Mouse (Mus musculus) urinary bladder, postnatal 10 days (tissue): Measurements from ENCODE around the gene Irgq.
"Not testable (repeated sequence)": the region's sequence is repeated elsewhere in the genome, so short reads cannot be mapped to it uniquely, and the experiment has no call there.

Source experiments
- DNase-seq: peaks from one replicate; pipeline ENCODE4 v3.0.0; 2022; ENCODE audit warnings: low spot score

Gene Irgq

GRCm38 (mm10) chr7:24516319-24516718 is 14.2 kb upstream of the Irgq start:
- DNase-seq, result not testable (repeated sequence)

DNA sequence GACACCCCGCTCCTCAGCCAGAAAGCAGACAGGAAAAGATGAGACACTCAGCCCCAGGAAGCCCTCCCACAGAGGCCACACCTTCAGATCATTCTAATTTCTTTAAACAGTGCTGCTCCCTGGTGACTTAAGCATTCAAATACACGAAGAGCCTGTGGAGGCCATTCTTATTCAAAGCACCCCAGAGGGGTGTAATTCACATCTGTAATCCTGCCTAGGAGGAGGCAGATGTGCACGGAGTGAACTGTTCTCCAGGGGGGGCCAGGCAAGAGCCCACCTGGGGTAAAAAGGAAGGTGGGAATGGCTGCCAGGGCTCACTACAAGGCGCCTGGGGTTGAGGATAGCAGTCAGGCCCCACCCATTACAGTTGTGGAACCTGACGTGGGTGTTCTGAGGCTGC is 13.4 kb upstream of the Irgq start:
- no peak for DNase-seq

- no peak for DNase-seq
Measured at GRCm38 (mm10) chr7:24517654-24518053, 12.8 kb upstream of the Irgq start.

GRCm38 (mm10) chr7:24519130-24519529 is 11.4 kb upstream of the Irgq start:
- DNase-seq, result no peak

GRCm38 (mm10) chr7:24520054-24520453 is 10.4 kb upstream of the Irgq start:
- not testable (repeated sequence) for DNase-seq

- no peak for DNase-seq
Measured at GRCm38 (mm10) chr7:24522805-24523204, 7.7 kb upstream of the Irgq start.

DNA sequence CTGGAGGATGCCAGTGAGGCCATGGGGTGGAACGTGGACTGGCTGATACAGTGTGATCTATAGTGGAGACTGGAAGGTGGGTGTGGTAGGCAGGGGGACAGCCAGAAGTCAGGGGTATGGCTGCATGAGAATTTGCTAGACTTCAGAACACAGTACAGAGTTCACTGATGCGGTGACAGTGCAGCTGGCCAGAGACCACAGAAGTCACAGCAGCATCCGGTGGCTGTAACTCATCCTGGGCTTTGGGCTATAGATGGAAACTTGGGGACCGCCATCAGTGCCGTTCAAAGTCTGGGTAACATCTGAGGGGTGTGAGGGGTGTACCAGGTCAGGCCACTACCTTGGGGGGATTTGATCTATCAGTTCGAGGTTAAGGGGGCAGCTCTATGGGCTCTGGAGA is 6.8 kb upstream of the Irgq start:
- DNase-seq, result no peak

GRCm38 (mm10) chr7:24524978-24525377 is 5.5 kb upstream of the Irgq start:
- DNase-seq, result no peak

DNA sequence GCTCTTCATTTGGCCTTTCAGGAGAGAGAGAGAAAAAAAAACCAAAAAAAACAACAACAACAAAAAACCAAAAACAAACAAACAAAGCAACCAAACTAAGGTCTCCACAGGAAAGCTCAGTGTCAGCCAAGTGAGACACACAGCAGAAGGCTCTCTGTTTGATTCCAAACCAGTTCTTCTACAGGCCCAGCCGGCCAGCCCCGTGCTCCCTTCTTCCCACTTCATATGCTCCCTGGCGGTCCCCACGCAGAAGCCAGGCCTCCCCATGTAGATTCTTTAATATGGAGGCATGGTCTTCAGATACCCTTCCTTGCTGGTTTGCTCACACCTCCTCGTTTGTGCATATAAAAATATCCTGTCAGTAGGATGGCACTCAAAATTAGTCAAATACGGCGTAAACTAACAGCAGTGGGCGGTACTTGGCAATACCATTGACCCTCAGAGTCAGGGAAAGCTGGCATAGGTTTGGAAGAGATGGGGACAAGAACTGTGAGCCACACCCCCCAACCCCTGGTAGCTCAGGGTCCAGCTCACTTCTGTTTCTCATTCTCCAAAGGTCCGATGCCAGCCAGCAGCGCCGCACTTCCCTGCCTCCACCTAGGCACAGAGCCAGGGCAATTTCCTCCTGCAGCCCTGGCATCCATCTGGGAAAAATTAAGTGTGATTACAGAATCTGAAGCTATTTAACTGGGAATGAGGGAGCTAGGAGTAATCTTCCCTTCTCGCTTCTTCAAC is 4.6 kb upstream of the Irgq start:
- no peak for DNase-seq

GRCm38 (mm10) chr7:24528861-24529260 is 1.6 kb upstream of the Irgq start:
- DNase-seq, result no peak

DNA sequence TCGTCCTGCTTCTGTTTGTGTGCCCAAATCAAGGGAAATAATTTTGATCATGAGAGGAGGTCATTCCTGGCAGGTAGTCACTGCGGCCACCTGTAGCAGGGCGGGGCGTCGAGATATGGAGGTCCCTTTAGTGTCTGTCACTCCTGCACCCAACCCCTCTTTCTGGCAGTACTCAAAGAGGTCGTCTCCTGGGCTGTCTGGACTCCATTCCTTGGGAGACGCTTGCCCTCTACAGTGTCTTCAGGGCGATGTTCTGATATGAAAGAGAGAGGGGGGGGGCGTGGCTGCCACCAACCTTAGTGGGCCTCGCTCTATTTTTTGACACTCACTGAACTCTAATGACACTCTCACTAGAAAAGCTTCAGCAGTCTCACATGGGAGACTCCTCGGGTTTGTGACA is 909 bp upstream of the Irgq start:
- DNase-seq, result no peak

DNA sequence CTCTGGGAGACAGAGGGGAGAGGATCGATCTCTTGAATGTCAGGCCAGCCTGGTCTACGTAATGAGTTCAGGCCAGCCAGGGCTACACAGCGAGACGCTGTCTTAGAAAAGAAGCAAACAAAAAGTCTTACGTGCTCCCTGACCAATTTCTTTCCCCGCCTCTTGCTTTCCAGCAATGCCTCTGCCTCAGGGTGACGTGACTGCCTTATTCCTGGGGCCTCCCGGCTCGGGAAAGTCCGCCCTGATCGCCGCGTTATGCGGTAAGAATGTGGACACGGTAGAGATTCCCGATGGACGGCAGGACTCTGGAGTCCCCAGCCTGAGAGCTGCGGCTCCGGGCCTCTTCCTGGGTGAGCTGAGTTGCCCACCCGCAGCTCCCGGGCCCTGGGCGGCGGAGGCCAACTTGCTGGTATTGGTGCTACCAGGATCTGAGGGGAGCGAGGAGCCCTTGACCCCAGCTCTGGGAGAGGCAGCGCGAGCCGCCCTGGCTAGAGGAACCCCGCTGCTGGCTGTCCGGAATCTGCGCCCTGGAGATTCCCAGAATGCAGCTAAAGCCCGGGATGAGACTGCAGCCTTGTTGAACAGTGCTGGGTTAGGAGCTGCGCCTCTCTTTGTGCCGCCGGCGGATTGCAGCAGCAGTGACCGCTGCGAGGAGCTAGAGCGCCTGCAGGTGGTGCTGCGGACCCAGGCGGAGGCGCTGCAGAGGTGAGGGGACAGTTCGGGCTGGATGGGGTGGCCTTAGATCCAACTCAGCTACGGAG is 902 bp downstream of the Irgq start:
- no peak for DNase-seq

DNA sequence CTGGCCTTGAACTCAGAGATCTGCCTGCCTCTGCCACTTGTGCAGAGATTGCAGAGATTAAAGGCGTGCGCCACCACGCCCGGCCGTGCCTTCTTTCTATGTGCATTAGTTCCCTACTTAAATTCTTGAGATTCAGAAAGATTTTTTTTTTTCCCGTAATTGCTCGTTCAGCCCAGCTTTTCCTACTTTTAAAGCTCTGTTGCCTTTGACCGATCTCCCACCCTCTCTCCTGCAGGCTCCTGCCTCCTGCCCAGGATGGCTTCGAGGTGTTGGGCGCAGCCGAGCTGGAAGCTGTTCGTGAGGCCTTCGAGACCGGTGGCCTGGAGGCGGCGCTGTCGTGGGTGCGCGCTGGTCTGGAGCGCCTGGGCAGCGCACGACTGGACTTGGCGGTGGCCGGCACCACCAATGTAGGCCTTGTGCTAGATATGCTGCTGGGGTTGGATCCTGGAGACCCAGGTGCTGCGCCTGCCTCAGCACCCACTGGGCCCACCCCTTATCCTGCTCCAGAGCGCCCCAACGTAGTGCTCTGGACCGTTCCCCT is 2.6 kb downstream of the Irgq start:
- DNase-seq, result no peak

DNA sequence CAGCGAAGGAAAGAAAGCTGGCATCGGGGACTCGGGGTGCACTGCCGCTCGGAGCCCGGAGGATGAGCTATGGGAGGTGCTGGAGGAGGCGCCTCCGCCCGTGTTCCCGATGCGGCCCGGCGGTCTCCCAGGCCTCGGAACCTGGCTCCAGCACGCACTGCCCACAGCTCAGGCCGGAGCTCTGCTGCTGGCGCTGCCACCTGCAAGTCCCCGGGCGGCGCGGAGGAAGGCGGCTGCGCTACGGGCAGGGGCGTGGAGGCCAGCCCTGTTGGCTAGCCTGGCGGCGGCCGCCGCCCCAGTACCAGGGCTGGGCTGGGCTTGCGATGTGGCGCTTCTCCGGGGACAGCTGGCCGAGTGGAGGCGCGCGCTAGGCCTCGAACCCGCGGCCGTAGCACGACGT is 3.3 kb downstream of the Irgq start:
- DNase-seq, result no peak

- DNase-seq, result no peak
Measured at GRCm38 (mm10) chr7:24534301-24534700, 3.8 kb downstream of the Irgq start.

DNA sequence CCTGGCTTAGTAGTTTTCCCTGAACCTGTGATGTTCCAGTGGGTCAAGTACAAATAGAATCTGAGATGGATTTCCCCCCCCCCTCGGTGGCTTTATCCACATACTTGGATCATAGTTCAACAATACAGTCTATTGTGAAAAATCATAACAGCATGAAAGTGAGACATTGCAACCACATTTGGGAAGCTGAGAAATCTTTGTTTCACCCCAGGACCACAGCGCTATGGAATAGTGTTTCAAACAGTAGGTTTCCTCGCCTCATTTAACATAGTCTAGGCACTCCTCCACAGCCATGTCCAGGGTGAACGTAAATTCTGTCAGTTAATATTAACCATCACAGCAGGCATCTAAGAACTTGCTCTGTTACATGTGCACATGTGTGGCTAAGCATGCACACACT is 6.6 kb downstream of the Irgq start:
- no peak for DNase-seq

- no peak for DNase-seq
Measured at GRCm38 (mm10) chr7:24537591-24537990, 7.1 kb downstream of the Irgq start.

DNA sequence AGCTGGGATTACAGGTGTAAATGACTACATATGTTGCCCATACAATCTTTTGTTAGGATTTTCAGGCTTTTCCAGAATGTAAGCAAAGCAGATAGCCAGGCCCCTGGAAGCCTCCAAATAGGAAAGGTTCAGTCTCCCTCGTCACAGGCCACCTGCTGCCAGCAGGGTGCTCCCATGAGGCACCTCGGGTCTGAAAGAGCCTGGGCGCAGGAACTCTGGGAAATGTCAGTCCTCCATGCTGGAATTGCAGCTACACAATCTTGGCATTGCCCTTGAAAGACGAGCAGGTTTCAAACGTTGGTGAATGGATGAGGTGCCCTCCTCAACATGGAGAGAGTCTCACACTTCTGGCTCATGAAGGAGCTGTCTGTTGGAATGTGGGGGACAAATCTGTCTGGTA is 7.7 kb downstream of the Irgq start:
- DNase-seq, result no peak

DNA sequence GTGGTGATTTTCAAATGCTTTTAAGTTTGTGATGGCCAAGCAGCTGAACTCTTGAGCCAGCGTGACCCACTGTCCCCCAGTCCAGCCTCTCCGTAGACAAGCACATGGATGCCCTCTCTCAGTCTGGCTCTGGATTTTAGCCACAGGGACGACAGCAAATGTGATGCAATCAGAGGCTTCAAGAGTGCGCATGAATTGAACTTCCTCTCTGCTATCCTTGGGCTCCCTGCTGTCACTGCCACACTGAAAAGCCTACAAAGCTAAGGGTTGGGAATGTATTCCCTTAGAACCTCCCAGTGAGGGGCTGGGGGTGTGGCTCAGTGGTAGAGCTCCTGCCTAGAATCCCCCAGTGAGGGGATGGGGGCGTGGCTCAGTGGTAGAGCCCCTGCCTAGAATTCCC is 8.2 kb downstream of the Irgq start:
- no peak for DNase-seq

GRCm38 (mm10) chr7:24539686-24540085 is 9.2 kb downstream of the Irgq start:
- DNase-seq, result no peak

DNA sequence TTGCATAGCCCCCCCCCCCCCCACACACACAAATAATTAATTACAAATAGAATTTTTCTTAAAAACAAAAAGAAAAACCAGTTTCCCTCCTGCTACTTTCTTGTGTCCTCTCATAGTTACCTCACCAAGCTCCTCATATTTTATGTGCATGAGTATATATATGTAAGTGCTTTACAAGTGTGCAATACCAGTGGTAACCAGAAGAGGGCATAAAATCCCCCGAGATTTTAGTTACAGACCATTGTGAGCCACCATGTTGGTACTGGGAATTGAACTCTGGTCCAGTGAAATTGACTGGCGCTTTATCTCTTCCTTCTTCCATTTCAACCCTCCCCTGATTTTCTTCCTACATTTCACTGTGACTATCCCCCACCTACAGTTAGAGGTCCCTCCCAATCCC is 14.0 kb downstream of the Irgq start:
- DNase-seq, result no peak

DNA sequence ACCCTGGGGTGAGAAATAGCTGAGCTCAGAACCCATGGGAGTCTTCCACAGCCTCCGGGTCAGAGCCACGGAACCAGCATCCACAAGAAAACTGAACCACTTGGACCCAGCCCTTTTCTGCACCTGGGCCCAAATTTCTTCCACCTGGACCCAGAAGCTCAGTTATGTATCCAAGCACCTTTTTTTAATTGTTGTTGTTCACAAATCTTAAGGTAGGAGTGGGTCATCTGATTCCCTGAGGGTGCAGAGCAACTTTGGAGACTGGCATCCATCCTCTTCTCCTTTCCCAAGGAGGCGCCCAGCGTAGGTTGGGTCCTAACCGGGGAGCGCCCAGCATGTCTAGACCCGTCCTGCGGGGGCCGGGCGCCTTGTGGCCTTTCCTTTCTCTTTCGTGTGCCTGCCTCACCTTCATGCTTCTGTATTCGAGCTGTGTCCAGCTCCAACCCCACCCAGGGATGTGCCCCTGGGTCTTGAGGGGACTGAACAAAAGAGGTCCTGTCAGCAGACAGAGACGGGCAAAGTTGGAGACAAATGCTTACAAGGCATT is 15.7 kb downstream of the Irgq start, which contains the start of the genes Pinlyp and Xrcc1:
Pinlyp (minus strand) TSS at position 51 of the 547 bp plus-strand sequence.
Xrcc1 (plus strand) TSS at position 222 of the 547 bp plus-strand sequence.
- no peak for DNase-seq
